Mouse (Mus musculus) forebrain, embryonic 11.5 days (tissue): ENCODE measurements around the gene Wnt3a. TPM values are rescaled to one million over a fixed set of nuclear protein-coding genes. Genes with fewer than 3 reads are reported as not detected.

Experiments used
- ATAC-seq: fragments of 200-750 bp; cut with Nextera tagmentation; replicated peaks from 2 replicates; pipeline ENCODE4 v1.8.0; 2017; ENCODE audit warnings: moderate TSS enrichment; ENCODE audit not compliant: low FRiP score
- DNase-seq: peaks from one replicate; pipeline ENCODE4 v3.0.0-alpha.2; 2017; ENCODE audit warnings: low spot score
- H3K27ac ChIP-seq: fragments of 300-500 bp; sonication (generic); 2 replicates; pipeline ENCODE4 v1.5.1; 2014; ENCODE audit warnings: low read depth, low read length
- H3K27me3 ChIP-seq: fragments of 300-500 bp; sonication (generic); 2 replicates; pipeline ENCODE4 v1.6.1; 2014; ENCODE audit warnings: mild to moderate bottlenecking, low read length, mixed read lengths; ENCODE audit not compliant: control insufficient read depth, insufficient read depth
- H3K36me3 ChIP-seq: fragments of 300-500 bp; sonication (generic); 2 replicates; pipeline ENCODE4 v1.6.1; 2014; ENCODE audit warnings: mild to moderate bottlenecking, low read length, moderate library complexity, mixed read lengths; ENCODE audit not compliant: control insufficient read depth, insufficient read depth
- H3K4me1 ChIP-seq: fragments of 300-500 bp; sonication (generic); replicated peaks from 2 replicates; pipeline ENCODE4 v1.6.1; 2014; ENCODE audit warnings: low read length, mixed read lengths; ENCODE audit not compliant: control insufficient read depth, insufficient read depth
- H3K4me2 ChIP-seq: fragments of 300-500 bp; sonication (generic); 2 replicates; pipeline ENCODE4 v1.6.1; 2014; ENCODE audit warnings: low read depth, mild to moderate bottlenecking, low read length, moderate library complexity, mixed read lengths; ENCODE audit not compliant: severe bottlenecking
- H3K4me3 ChIP-seq: fragments of 300-500 bp; sonication (generic); 2 replicates; pipeline ENCODE4 v1.5.1; 2014; ENCODE audit warnings: low read depth, low read length
- H3K9ac ChIP-seq: fragments of 300-500 bp; sonication (generic); 2 replicates; pipeline ENCODE4 v1.6.1; 2014; ENCODE audit warnings: low read length
- H3K9me3 ChIP-seq: fragments of 300-500 bp; sonication (generic); 2 replicates; pipeline ENCODE4 v1.6.1; 2016; ENCODE audit warnings: low read length, mixed read lengths; ENCODE audit not compliant: control insufficient read depth
- WGBS: fragments of 180-500 bp; shearing (Covaris S2); extraction: QIAGEN DNeasy Blood & Tissue Kit; methylation state at CpG from one replicate; pipeline ENCODE4 v1.1.7; 2014; 5-methylcytosine and 5-hydroxymethylcytosine counted together
- polyA plus RNA-seq: library from polyadenylated mRNA; unstranded; fragments of >200 nt; fragmentation: Nextera tagmentation; extraction: Ambion mirVana; gene quantifications from 2 replicates; pipeline ENCODE4 v1.2.1, GENCODE M21; 2014

The Wnt3a gene
- polyA plus RNA-seq, 1 experiment from 2014 or later: 5.9 TPM

- H3K27ac ChIP-seq: 0 out of 2 replicates have a peak overlapping the region, but pooled peaks have one; percentile 18
- peak overlapping the region; percentile 40 for H3K4me2 ChIP-seq
- WGBS: under 1% methylated on average over 25 of the region's 25 CpGs
- peak overlapping the region; percentile 7; the same call in 1 of the 2 replicates for H3K9ac ChIP-seq
- H3K4me3 ChIP-seq: peak overlapping the region; percentile 27
- no peaks in the 10 kb centered on the region for H3K9me3 ChIP-seq
- H3K27me3 ChIP-seq: peaks cover 68% of the 10 kb centered on the region
- peaks cover 4% of the 10 kb centered on the region; the same call in 1 of the 2 replicates for H3K4me1 ChIP-seq
- ATAC-seq (no peak), DNase-seq (no peak)
- H3K36me3 ChIP-seq: no peaks in the 10 kb centered on the region
Observed at GRCm38 (mm10) chr11:59289706-59290105, 846 bp downstream of the Wnt3a start.

- H3K36me3 ChIP-seq: no peaks in the 10 kb centered on the region
- 15% methylated on average over 14 of the region's 14 CpGs for WGBS
Observed at GRCm38 (mm10) chr11:59284146-59284545, 6.4 kb downstream of the Wnt3a start.

GRCm38 (mm10) chr11:59282933-59283332 is 7.6 kb downstream of the Wnt3a start:
- H3K9me3 ChIP-seq: no peaks in the 10 kb centered on the region
- DNase-seq (no peak), ATAC-seq (no peak)
- H3K36me3 ChIP-seq: no peaks in the 10 kb centered on the region
- H3K27me3 ChIP-seq: peaks cover 22% of the 10 kb centered on the region
- no peak overlapping the region for H3K4me2 ChIP-seq
- H3K27ac ChIP-seq: no peak overlapping the region
- no peak overlapping the region for H3K4me3 ChIP-seq
- no peak overlapping the region for H3K9ac ChIP-seq
- 91% methylated on average over 10 of the region's 10 CpGs for WGBS
- no peaks in the 10 kb centered on the region for H3K4me1 ChIP-seq

More at GRCm38 (mm10) chr11:59284146-59284545, 6.4 kb downstream of the Wnt3a start:
- DNase-seq: no peak
- Histone ChIP-seq H3K9ac (no peak overlapping the region), H3K27ac (no peak overlapping the region), H3K4me2 (no peak overlapping the region), H3K9me3 (no peaks in the 10 kb centered on the region), H3K4me1 (no peaks in the 10 kb centered on the region), H3K27me3 (peaks cover 34% of the 10 kb centered on the region), H3K4me3 (no peak overlapping the region)
- ATAC-seq: no peak

- Histone ChIP-seq H3K9me3 (no peaks in the 10 kb centered on the region), H3K27ac (no peak overlapping the region), H3K9ac (no peak overlapping the region), H3K36me3 (no peaks in the 10 kb centered on the region), H3K4me1 (no peaks in the 10 kb centered on the region), H3K4me2 (no peak overlapping the region), H3K4me3 (no peak overlapping the region), H3K27me3 (peaks cover 14% of the 10 kb centered on the region)
- no peak for DNase-seq
- ATAC-seq: no peak
- WGBS: 64% methylated on average over 5 of the region's 5 CpGs
Observed at GRCm38 (mm10) chr11:59282111-59282510, 8.4 kb downstream of the Wnt3a start.

- Histone ChIP-seq H3K36me3 (no peaks in the 10 kb centered on the region), H3K4me3 (no peak overlapping the region), H3K4me2 (no peak overlapping the region), H3K27me3 (peaks cover 2% of the 10 kb centered on the region; the same call in 1 of the 2 replicates), H3K27ac (no peak overlapping the region), H3K9me3 (no peaks in the 10 kb centered on the region), H3K9ac (no peak overlapping the region), H3K4me1 (no peaks in the 10 kb centered on the region)
- ATAC-seq: no peak
- WGBS: 72% methylated on average over 4 of the region's 4 CpGs
- DNase-seq: no peak
Observed at GRCm38 (mm10) chr11:59278047-59278446, 12.5 kb downstream of the Wnt3a start.

- Histone ChIP-seq H3K36me3 (no peaks in the 10 kb centered on the region), H3K9ac (no peak overlapping the region), H3K27me3 (no peaks in the 10 kb centered on the region), H3K27ac (no peak overlapping the region), H3K9me3 (no peaks in the 10 kb centered on the region), H3K4me1 (no peaks in the 10 kb centered on the region), H3K4me2 (no peak overlapping the region), H3K4me3 (no peak overlapping the region)
- 33% methylated on average over 2 of the region's 2 CpGs for WGBS
- DNase-seq (no peak), ATAC-seq (no peak)
Observed at GRCm38 (mm10) chr11:59276877-59277276, 13.7 kb downstream of the Wnt3a start.

- Histone ChIP-seq H3K4me1 (no peaks in the 10 kb centered on the region), H3K4me3 (no peak overlapping the region), H3K4me2 (no peak overlapping the region), H3K9me3 (no peaks in the 10 kb centered on the region), H3K36me3 (no peaks in the 10 kb centered on the region), H3K9ac (no peak overlapping the region), H3K27me3 (no peaks in the 10 kb centered on the region), H3K27ac (no peak overlapping the region)
- ATAC-seq (no peak), DNase-seq (no peak)
- 61% methylated on average over 3 of the region's 3 CpGs for WGBS
Observed at GRCm38 (mm10) chr11:59274184-59274583, 16.4 kb downstream of the Wnt3a start.

GRCm38 (mm10) chr11:59266727-59267126 is 23.8 kb downstream of the Wnt3a start:
- Histone ChIP-seq H3K4me1 (peaks cover 16% of the 10 kb centered on the region; the same call in 1 of the 2 replicates), H3K9me3 (no peaks in the 10 kb centered on the region), H3K4me3 (no peak overlapping the region), H3K27ac (no peak overlapping the region), H3K9ac (no peak overlapping the region), H3K4me2 (no peak overlapping the region), H3K36me3 (no peaks in the 10 kb centered on the region), H3K27me3 (peaks cover 27% of the 10 kb centered on the region)
- ATAC-seq (no peak), DNase-seq (no peak)
- WGBS: 24% methylated on average over 6 of the region's 6 CpGs

GRCm38 (mm10) chr11:59265154-59265813 is 25.3 kb downstream of the Wnt3a start:
- H3K4me2 ChIP-seq: no peak overlapping the region
- ATAC-seq: no peak
- no peak overlapping the region for H3K9ac ChIP-seq
- no peak overlapping the region; the same call in 1 of the 2 replicates for H3K27ac ChIP-seq
- DNase-seq: no peak
- H3K9me3 ChIP-seq: no peaks in the 10 kb centered on the region
- H3K4me1 ChIP-seq: peaks cover 16% of the 10 kb centered on the region; the same call in 1 of the 2 replicates
- no peaks in the 10 kb centered on the region for H3K36me3 ChIP-seq
- 56% methylated on average over 8 of the region's 8 CpGs for WGBS
- H3K27me3 ChIP-seq: peaks cover 27% of the 10 kb centered on the region
- H3K4me3 ChIP-seq: no peak overlapping the region
